Mouse (Mus musculus) neural tube, embryonic 14.5 days (tissue): Measurements from ENCODE around the gene Tuba3a. TPM values are rescaled to one million over a fixed set of nuclear protein-coding genes. Genes with fewer than 3 reads are reported as not detected.
A peak's percentile ranks its signal among the peaks of the same experiment; 100 is the strongest.

Experiments
- ATAC-seq: fragments of 200-750 bp; cut with Nextera tagmentation; 2 replicates; pipeline ENCODE4 v1.8.0; 2017; ENCODE audit warnings: low read depth, mild to moderate bottlenecking, moderate TSS enrichment, moderate library complexity
- H3K27ac ChIP-seq: fragments of 300-500 bp; sonication (generic); 2 replicates; pipeline ENCODE4 v1.5.1; 2014; ENCODE audit warnings: low read depth, mild to moderate bottlenecking, control low read depth, low read length, moderate library complexity, mixed read lengths
- H3K27me3 ChIP-seq: fragments of 300-500 bp; sonication (generic); 2 replicates; pipeline ENCODE4 v1.6.1; 2014; ENCODE audit warnings: low read length; ENCODE audit not compliant: control insufficient read depth, insufficient read depth
- H3K36me3 ChIP-seq: fragments of 300-500 bp; sonication (generic); 2 replicates; pipeline ENCODE4 v1.6.1; 2014; ENCODE audit warnings: low read length, mixed read lengths; ENCODE audit not compliant: control insufficient read depth, insufficient read depth
- H3K4me1 ChIP-seq: fragments of 300-500 bp; sonication (generic); 2 replicates; pipeline ENCODE4 v1.6.1; 2014; ENCODE audit warnings: low read length; ENCODE audit not compliant: control insufficient read depth, insufficient read depth
- H3K4me2 ChIP-seq: fragments of 300-500 bp; sonication (generic); 2 replicates; pipeline ENCODE4 v1.6.1; 2014; ENCODE audit warnings: mild to moderate bottlenecking, low read depth, low read length, control low read depth
- H3K4me3 ChIP-seq: fragments of 300-500 bp; sonication (generic); 2 replicates; pipeline ENCODE4 v1.5.1; 2014; ENCODE audit warnings: low read depth, low read length, control low read depth, mixed read lengths
- H3K9ac ChIP-seq: fragments of 300-500 bp; sonication (generic); replicated peaks from 2 replicates; pipeline ENCODE4 v1.6.1; 2014; ENCODE audit warnings: low read depth, mild to moderate bottlenecking, control low read depth, low read length, mixed read lengths
- H3K9me3 ChIP-seq: fragments of 300-500 bp; sonication (generic); 2 replicates; pipeline ENCODE4 v1.6.1; 2016; ENCODE audit warnings: low read length; ENCODE audit not compliant: control insufficient read depth
- WGBS: fragments of 180-500 bp; shearing (Covaris S2); extraction: QIAGEN DNeasy Blood & Tissue Kit; methylation state at CpG from one replicate; pipeline ENCODE4 v1.1.7; 2014; 5-methylcytosine and 5-hydroxymethylcytosine counted together
- microRNA-seq: library from miRNA; unstranded; fragments of <30 nt; microRNA quantifications from one replicate; pipeline ENCODE4, GENCODE M21; 2016
- polyA plus RNA-seq: library from polyadenylated mRNA; unstranded; fragments of >200 nt; fragmentation: Nextera tagmentation; extraction: Ambion mirVana; gene quantifications from 2 replicates; pipeline ENCODE4 v1.2.1, GENCODE M21; 2014

Tuba3a gene
- polyA plus RNA-seq, 1 experiment from 2014 or later = not detected

GRCm38 (mm10) chr6:125232045-125232437, 53.8 kb downstream of the Tuba3a start:
- Histone ChIP-seq H3K9ac (peak overlapping the region; percentile 61; the same call in 1 of the 2 replicates), H3K27ac (no peak overlapping the region)

GRCm38 (mm10) chr6:125231117-125232044, 54.5 kb downstream of the Tuba3a start, which contains the start of gene Tapbpl:
Gene Tapbpl, minus strand, starts transcription at chr6:125231860.
- peak within 1 kb of the TSS; percentile 61 for H3K9ac ChIP-seq
- peaks cover 12% of the 10 kb centered on the region for H3K4me1 ChIP-seq
- H3K4me2 ChIP-seq = peak within 1 kb of the TSS; percentile 85
- peak within 1 kb of the TSS; percentile 34 for H3K4me3 ChIP-seq
- H3K9me3 ChIP-seq = no peaks in the 10 kb centered on the region
- no peaks in the 10 kb centered on the region for H3K27me3 ChIP-seq
- 11% methylated on average over 16 of the region's 16 CpGs for WGBS
- no peaks in the 10 kb centered on the region for H3K36me3 ChIP-seq
- peak; percentile 83 for ATAC-seq
- peak within 1 kb of the TSS; percentile 52 for H3K27ac ChIP-seq

More at GRCm38 (mm10) chr6:125232045-125232437, 53.8 kb downstream of the Tuba3a start:
- 52% methylated on average over 4 of the region's 4 CpGs for WGBS
- no peak; the same call in 1 of the 2 replicates for ATAC-seq
- Histone ChIP-seq H3K4me3 (peak overlapping the region; percentile 34), H3K27me3 (no peaks in the 10 kb centered on the region), H3K9me3 (no peaks in the 10 kb centered on the region), H3K36me3 (no peaks in the 10 kb centered on the region), H3K4me1 (peaks cover 12% of the 10 kb centered on the region), H3K4me2 (peak overlapping the region; percentile 85)

DNA sequence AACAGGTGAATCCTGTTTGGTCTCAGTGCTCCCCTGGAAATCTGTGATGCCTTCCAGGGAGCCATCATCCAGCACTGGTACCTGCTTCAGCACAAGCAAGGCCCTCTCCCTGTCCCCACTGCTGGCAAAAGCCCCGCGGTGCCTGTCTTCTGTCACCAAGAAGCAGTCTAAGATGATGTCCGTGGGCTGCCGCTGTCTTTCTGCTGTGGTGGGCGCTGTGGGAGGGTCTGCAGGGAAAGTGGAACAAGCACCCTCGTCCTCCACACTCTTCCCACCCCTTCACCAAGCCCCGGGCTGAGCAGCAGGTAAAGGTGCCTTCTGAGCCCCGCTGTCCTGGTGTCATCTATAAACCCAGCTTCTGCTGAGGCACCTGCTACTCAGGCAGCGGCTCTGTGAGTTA, 55.3 kb downstream of the Tuba3a start:
- H3K4me1 ChIP-seq = peaks cover 12% of the 10 kb centered on the region
- H3K4me3 ChIP-seq = no peak overlapping the region
- WGBS = 76% methylated on average over 9 of the region's 9 CpGs
- peak; percentile 9; the same call in 1 of the 2 replicates for ATAC-seq
- H3K27ac ChIP-seq = peak overlapping the region; percentile 48; the same call in 1 of the 2 replicates
- H3K4me2 ChIP-seq = peak overlapping the region; percentile 85
- no peak overlapping the region; the same call in none of the 2 replicates for H3K9ac ChIP-seq
- H3K27me3 ChIP-seq = no peaks in the 10 kb centered on the region
- no peaks in the 10 kb centered on the region for H3K9me3 ChIP-seq
- H3K36me3 ChIP-seq = no peaks in the 10 kb centered on the region

Small RNAs within 50 kb of the gene (microRNA-seq; reads per million reads assigned to microRNA genes)
- gene Mir8113 = not detected

Other genes with a start within 250 kb of the Tuba3a start
- 105 and 116 TPM in 2 replicates for gene Ing4, start 246.3 kb downstream of the Tuba3a start, polyA plus RNA-seq
- 16.8 and 19.8 TPM in 2 replicates for gene Acrbp, start 236.4 kb downstream of the Tuba3a start, polyA plus RNA-seq
- gene Lpar5, start 218.1 kb downstream of the Tuba3a start, polyA plus RNA-seq = 0.70 and 0.91 TPM in 2 replicates
- gene Chd4, start 190.1 kb downstream of the Tuba3a start, polyA plus RNA-seq = 72.1 and 82.2 TPM in 2 replicates
- 45.0 and 49.6 TPM in 2 replicates for gene Nop2, start 154.1 kb downstream of the Tuba3a start, polyA plus RNA-seq
- 18.3 and 18.5 TPM in 2 replicates for gene Iffo1, start 140.8 kb downstream of the Tuba3a start, polyA plus RNA-seq
- 1,265 and 1,492 TPM in 2 replicates for gene Gapdh, start 119.6 kb downstream of the Tuba3a start, polyA plus RNA-seq
- 22.6 and 46.4 TPM in 2 replicates for gene Ncapd2, start 94.3 kb downstream of the Tuba3a start, polyA plus RNA-seq
- gene Mrpl51, start 94.2 kb downstream of the Tuba3a start, polyA plus RNA-seq = 135 and 138 TPM in 2 replicates
- 14.1 and 21.2 TPM in 2 replicates for gene Vamp1, start 70.5 kb downstream of the Tuba3a start, polyA plus RNA-seq
- 5.0 and 5.1 TPM in 2 replicates for gene Tapbpl, start 54.2 kb downstream of the Tuba3a start, polyA plus RNA-seq
- 1.0 and 2.5 TPM in 2 replicates for gene Cd27, start 49.0 kb downstream of the Tuba3a start, polyA plus RNA-seq
- gene Ltbr, start 27.8 kb upstream of the Tuba3a start, polyA plus RNA-seq = 11.0 and 14.8 TPM in 2 replicates
- 0.67 and 0.77 TPM in 2 replicates for gene Scnn1a, start 34.6 kb upstream of the Tuba3a start, polyA plus RNA-seq
- 6.5 and 15.0 TPM in 2 replicates for gene Tnfrsf1a, start 63.3 kb upstream of the Tuba3a start, polyA plus RNA-seq
- gene Plekhg6, start 94.8 kb upstream of the Tuba3a start, polyA plus RNA-seq = 0.09 and 0.13 TPM in 2 replicates
- 88.4 and 102 TPM in 2 replicates for gene Cd9, start 208.7 kb upstream of the Tuba3a start, polyA plus RNA-seq